Mouse (Mus musculus) urinary bladder, postnatal 25 days (tissue): ENCODE measurements around the gene Cep57.

ENCODE experiments used
- DNase-seq: peaks from one replicate; pipeline ENCODE4 v3.0.0; 2022; ENCODE audit warnings: low spot score

The Cep57 gene

GRCm38 (mm10) chr9:13826832-13827405 is at the start of gene Cep57:
TSS of gene Cep57 (minus strand) at chr9:13827107.
- peak; percentile 85 for DNase-seq

GRCm38 (mm10) chr9:13875340-13875739 is 48.4 kb upstream of the Cep57 start:
- no peak for DNase-seq

- no peak for DNase-seq
These were observed 47.5 kb upstream of the Cep57 start for GRCm38 (mm10) chr9:13874359-13874758.

GRCm38 (mm10) chr9:13871631-13872030 is 44.7 kb upstream of the Cep57 start:
- no peak for DNase-seq

GRCm38 (mm10) chr9:13867646-13868045 is 40.7 kb upstream of the Cep57 start:
- no peak for DNase-seq

GRCm38 (mm10) chr9:13856777-13857176 is 29.9 kb upstream of the Cep57 start:
- DNase-seq: no peak

GRCm38 (mm10) chr9:13856247-13856646 is 29.3 kb upstream of the Cep57 start:
- DNase-seq: no peak

- DNase-seq: no peak
These were observed 27.0 kb upstream of the Cep57 start for GRCm38 (mm10) chr9:13853876-13854275.

- DNase-seq: no peak
These were observed 21.9 kb upstream of the Cep57 start for GRCm38 (mm10) chr9:13848481-13849480.

- no peak for DNase-seq
These were observed 20.7 kb upstream of the Cep57 start for GRCm38 (mm10) chr9:13847591-13847990.

- no peak for DNase-seq
These were observed 9.8 kb upstream of the Cep57 start for GRCm38 (mm10) chr9:13836726-13837125.

GRCm38 (mm10) chr9:13835256-13835655 is 8.3 kb upstream of the Cep57 start:
- DNase-seq: no peak

GRCm38 (mm10) chr9:13828087-13828441 is 1.2 kb upstream of the Cep57 start:
- DNase-seq: no peak

GRCm38 (mm10) chr9:13827406-13828086 is 639 bp upstream of the Cep57 start, which contains the start of gene Fam76b:
TSS of gene Fam76b (plus strand) at chr9:13827716.
- DNase-seq: peak; percentile 95

GRCm38 (mm10) chr9:13826391-13826805 is 509 bp downstream of the Cep57 start:
- DNase-seq: peak; percentile 48

- no peak for DNase-seq
These were observed 1.0 kb downstream of the Cep57 start for GRCm38 (mm10) chr9:13825896-13826295.

- DNase-seq: no peak
These were observed 6.1 kb downstream of the Cep57 start for GRCm38 (mm10) chr9:13820774-13821173.

GRCm38 (mm10) chr9:13818369-13818768 is 8.5 kb downstream of the Cep57 start:
- DNase-seq: no peak

- DNase-seq: no peak
These were observed 17.0 kb downstream of the Cep57 start for GRCm38 (mm10) chr9:13809937-13810336.

GRCm38 (mm10) chr9:13807657-13808056 is 19.2 kb downstream of the Cep57 start:
- no peak for DNase-seq

- no peak for DNase-seq
These were observed 20.1 kb downstream of the Cep57 start for GRCm38 (mm10) chr9:13806854-13807253.

- DNase-seq: no peak
These were observed 22.4 kb downstream of the Cep57 start for GRCm38 (mm10) chr9:13804480-13804879.

GRCm38 (mm10) chr9:13794756-13795155 is 32.2 kb downstream of the Cep57 start:
- DNase-seq: no peak
